8 mouse cellular contexts compared by ENCODE assay signal in the genomic region with DNA sequence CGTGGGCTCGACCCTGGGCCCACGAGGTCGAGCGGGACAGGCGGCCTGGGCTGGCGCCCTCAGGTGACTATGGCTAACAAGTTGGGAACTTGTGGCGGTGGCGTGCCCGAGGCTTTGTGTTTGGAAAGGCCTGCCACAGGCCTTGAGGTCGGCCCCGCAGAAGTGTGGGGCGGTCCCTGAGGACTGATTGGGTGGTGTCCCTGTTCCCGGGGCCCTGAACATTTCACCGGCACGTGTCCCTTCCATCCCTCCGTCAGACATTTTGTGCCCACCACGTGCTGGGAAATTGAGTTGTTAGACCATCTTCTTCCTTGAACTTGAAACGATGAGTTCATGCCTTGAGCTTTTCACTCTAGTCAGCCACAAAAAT. TPM values are rescaled to one million over a fixed set of nuclear protein-coding genes. Genes with fewer than 3 reads are reported as not detected.
DNase-seq lines count a peak whose midpoint lies in the region; ATAC-seq and TF ChIP-seq lines count a peak whose summit lies in the region.

No protein-coding gene starts in this region.

- peak overlapping the region; percentile 86 for H3K27ac ChIP-seq in ES-Bruce4 (ENCODE audit: insufficient read depth, low read length)
- H3K27ac ChIP-seq in forebrain, embryonic 15.5 days (replicated peaks), result peak overlapping the region; percentile 98
- H3K27ac ChIP-seq in hindbrain, embryonic 11.5 days (ENCODE audit: low read depth, low read length), result peak overlapping the region; percentile 98

- H3K4me3 ChIP-seq in ES-Bruce4 (ENCODE audit: low read depth, low read length), result peak overlapping the region; percentile 80
- peak overlapping the region; percentile 92 for H3K4me3 ChIP-seq in forebrain, embryonic 15.5 days
- H3K4me3 ChIP-seq in hindbrain, embryonic 11.5 days (ENCODE audit: low read depth, low read length), result peak overlapping the region; percentile 88

- DNase-seq in brain, adult 2 months (ENCODE audit: low read depth, low spot score), result peak; percentile 61
- peak; percentile 74 for DNase-seq in hindbrain, embryonic 11.5 days (ENCODE audit: low spot score)
- peak; percentile 56 to 65 for DNase-seq in layer of hippocampus, postnatal 10 days (ENCODE audit: low spot score in 2 of 2)
- peak; percentile 48 for DNase-seq in lung, postnatal 14 days
- peak; percentile 25 for DNase-seq in retina, postnatal 7 days (ENCODE audit: low read depth, low spot score)
- peak; percentile 46 to 55 for DNase-seq in urinary bladder, adult 18-20 months (ENCODE audit: low spot score in 2 of 2)

- ATAC-seq in forebrain, embryonic 15.5 days (replicated peaks), result peak; percentile 18; the same call in 1 of the 2 replicates
- peak; percentile 10; the same call in 1 of the 2 replicates for ATAC-seq in hindbrain, embryonic 11.5 days (ENCODE audit: low FRiP score)

- H3K9me3 ChIP-seq in ES-Bruce4 (replicated peaks; ENCODE audit: control insufficient read depth, insufficient read depth, low read length, poor library complexity, severe bottlenecking), result no peaks in the 10 kb centered on the region
- H3K9me3 ChIP-seq in forebrain, embryonic 15.5 days, result no peaks in the 10 kb centered on the region
- H3K9me3 ChIP-seq in hindbrain, embryonic 11.5 days (ENCODE audit: control insufficient read depth, low read length), result no peaks in the 10 kb centered on the region

- no peaks in the 10 kb centered on the region for H3K4me1 ChIP-seq in ES-Bruce4 (ENCODE audit: control insufficient read depth, insufficient read depth, low read length)
- H3K4me1 ChIP-seq in forebrain, embryonic 15.5 days, result peaks cover 37% of the 10 kb centered on the region
- peaks cover 8% of the 10 kb centered on the region for H3K4me1 ChIP-seq in hindbrain, embryonic 11.5 days (replicated peaks; ENCODE audit: control insufficient read depth, insufficient read depth, low read length)

- TF ChIP-seq CTCF in ES-Bruce4 (IDR thresholded peaks at IDR 0.05; ENCODE audit: low read depth, low read length), result no peak

- TF ChIP-seq POLR2A in ES-Bruce4 (IDR thresholded peaks at IDR 0.05; ENCODE audit: insufficient read depth, low read length), result no peak

- H3K36me3 ChIP-seq in ES-Bruce4 (ENCODE audit: control insufficient read depth, insufficient read depth, low read length, poor library complexity, severe bottlenecking), result peaks cover 14% of the 10 kb centered on the region
- H3K36me3 ChIP-seq in forebrain, embryonic 15.5 days, result no peaks in the 10 kb centered on the region
- peaks cover 2% of the 10 kb centered on the region; the same call in 1 of the 2 replicates for H3K36me3 ChIP-seq in hindbrain, embryonic 11.5 days (ENCODE audit: control insufficient read depth, insufficient read depth, low read length)

- WGBS in forebrain, embryonic 15.5 days, result under 1% methylated on average over 19 of the region's 19 CpGs
- WGBS in hindbrain, embryonic 11.5 days, result under 1% methylated on average over 19 of the region's 19 CpGs

- peak overlapping the region; percentile 100 for H3K9ac ChIP-seq in ES-Bruce4 (ENCODE audit: low read depth, poor library complexity, severe bottlenecking)
- H3K9ac ChIP-seq in forebrain, embryonic 15.5 days (replicated peaks), result peak overlapping the region; percentile 94
- H3K9ac ChIP-seq in hindbrain, embryonic 11.5 days (ENCODE audit: low read depth, low read length), result peak overlapping the region; percentile 99

- H3K27me3 ChIP-seq in ES-Bruce4 (ENCODE audit: control insufficient read depth, insufficient read depth, low read length, poor library complexity, severe bottlenecking), result no peaks in the 10 kb centered on the region
- H3K27me3 ChIP-seq in forebrain, embryonic 15.5 days, result no peaks in the 10 kb centered on the region
- no peaks in the 10 kb centered on the region for H3K27me3 ChIP-seq in hindbrain, embryonic 11.5 days (ENCODE audit: control insufficient read depth, insufficient read depth, low read length)

- no peak for TF ChIP-seq EP300 in ES-Bruce4 (IDR thresholded peaks at IDR 0.05; ENCODE audit: insufficient read depth, low read depth, low read length)

- H3K4me2 ChIP-seq in forebrain, embryonic 15.5 days (replicated peaks), result peak overlapping the region; percentile 90
- H3K4me2 ChIP-seq in hindbrain, embryonic 11.5 days (replicated peaks; ENCODE audit: low read depth, low read length), result peak overlapping the region; percentile 89

RNA-seq across cellular contexts. Expression of gene Anp32b, which starts 1.8 kb away (rescaled TPM):
- 459 and 464 TPM in 2 replicates for polyA plus RNA-seq in ES-Bruce4 (2011; ENCODE audit: insufficient read depth, insufficient read length, low read depth, missing spikeins)
- polyA plus RNA-seq in forebrain, embryonic 15.5 days (2015; fragmentation: Nextera tagmentation; extraction: Ambion mirVana), result 109 and 115 TPM in 2 replicates
- 271 and 285 TPM in 2 replicates for polyA plus RNA-seq in hindbrain, embryonic 11.5 days (2014; fragmentation: Nextera tagmentation; extraction: Ambion mirVana)
- 10 to 100 TPM; 53.5 to 59.3 TPM for total RNA-seq in layer of hippocampus, postnatal 10 days (2021)

RNA-seq across cellular contexts. Expression of gene Nans, which starts 36.6 kb away (rescaled TPM):
- polyA plus RNA-seq in ES-Bruce4 (2011; ENCODE audit: insufficient read depth, insufficient read length, low read depth, missing spikeins), result 103 TPM in 2 replicates
- 78.5 and 84.2 TPM in 2 replicates for polyA plus RNA-seq in forebrain, embryonic 15.5 days (2015; fragmentation: Nextera tagmentation; extraction: Ambion mirVana)
- 79.7 and 88.4 TPM in 2 replicates for polyA plus RNA-seq in hindbrain, embryonic 11.5 days (2014; fragmentation: Nextera tagmentation; extraction: Ambion mirVana)
- 10 to 100 TPM; 34.0 to 39.6 TPM for total RNA-seq in layer of hippocampus, postnatal 10 days (2021)

RNA-seq across cellular contexts. Expression of gene Hemgn, which starts 39.2 kb away (rescaled TPM):
- polyA plus RNA-seq in ES-Bruce4 (2011; ENCODE audit: insufficient read depth, insufficient read length, low read depth, missing spikeins), result not detected in 2 replicates
- 0.24 TPM in 1 of 2 replicates, not detected in the other for polyA plus RNA-seq in forebrain, embryonic 15.5 days (2015; fragmentation: Nextera tagmentation; extraction: Ambion mirVana)
- 16.1 and 22.3 TPM in 2 replicates for polyA plus RNA-seq in hindbrain, embryonic 11.5 days (2014; fragmentation: Nextera tagmentation; extraction: Ambion mirVana)
- not detected for total RNA-seq in layer of hippocampus, postnatal 10 days (2021)

Comparison
In these comparisons a context has a peak if more than half of its experiments do, and no peak if none do; other contexts are left out.
1. Peak in every context shown above with its lines: DNase-seq, ATAC-seq, H3K4me3 ChIP-seq and H3K27ac ChIP-seq.
2. RNA of gene Hemgn, which starts 39.2 kb away (polyA plus RNA-seq): 16.1 to 22.3 TPM in hindbrain, embryonic 11.5 days; not detected in ES-Bruce4 and 0.24 TPM in forebrain, embryonic 15.5 days; every median in the first group is over 10 times any median in the second.